Mouse (Mus musculus) lung, embryonic 14.5 days (tissue): ENCODE results near the gene Prkn. TPM values are rescaled to one million over a fixed set of nuclear protein-coding genes. Genes with fewer than 3 reads are reported as not detected.
A peak's percentile ranks its signal among the peaks of the same experiment; 100 is the strongest.

Source experiments
- ATAC-seq: fragments of 200-750 bp; cut with Nextera tagmentation; 2 replicates; pipeline ENCODE4 v1.8.0; 2017; ENCODE audit warnings: mild to moderate bottlenecking, moderate TSS enrichment, moderate library complexity; ENCODE audit not compliant: insufficient read depth
- DNase-seq: peaks from one replicate; pipeline ENCODE4 v3.0.0-alpha.2; 2015
- H3K27ac ChIP-seq: fragments of 300-500 bp; sonication (generic); 2 replicates; pipeline ENCODE4 v1.5.1; 2014; ENCODE audit warnings: low read depth, mild to moderate bottlenecking, moderate library complexity
- H3K27me3 ChIP-seq: fragments of 300-500 bp; sonication (generic); 2 replicates; pipeline ENCODE4 v1.6.1; 2014; ENCODE audit warnings: low read length, control low read depth; ENCODE audit not compliant: insufficient read depth
- H3K36me3 ChIP-seq: fragments of 300-500 bp; sonication (generic); 2 replicates; pipeline ENCODE4 v1.6.1; 2014; ENCODE audit warnings: control low read depth; ENCODE audit not compliant: insufficient read depth
- H3K4me1 ChIP-seq: fragments of 300-500 bp; sonication (generic); 2 replicates; pipeline ENCODE4 v1.6.1; 2014; ENCODE audit warnings: antibody characterized with exemption, control low read depth; ENCODE audit not compliant: insufficient read depth
- H3K4me2 ChIP-seq: fragments of 300-500 bp; sonication (generic); 2 replicates; pipeline ENCODE4 v1.6.1; 2014; ENCODE audit warnings: mild to moderate bottlenecking
- H3K4me3 ChIP-seq: fragments of 300-500 bp; sonication (generic); 2 replicates; pipeline ENCODE4 v1.5.1; 2014; ENCODE audit warnings: low read depth, low read length
- H3K9ac ChIP-seq: fragments of 300-500 bp; sonication (generic); 2 replicates; pipeline ENCODE4 v1.6.1; 2014
- H3K9me3 ChIP-seq: fragments of 300-500 bp; sonication (generic); 2 replicates; pipeline ENCODE4 v1.6.1; 2016; ENCODE audit warnings: low read depth, low read length, control low read depth
- CTCF ChIP-seq: IDR thresholded peaks from 2 replicates; pipeline ENCODE4 v1.5.1; 2016; ENCODE audit warnings: antibody characterized with exemption, low read depth
- WGBS: fragments of 180-500 bp; shearing (Covaris S2); extraction: QIAGEN DNeasy Blood & Tissue Kit; methylation state at CpG from one replicate; pipeline ENCODE4 v1.1.7; 2014; 5-methylcytosine and 5-hydroxymethylcytosine counted together
- polyA plus RNA-seq: library from polyadenylated mRNA; unstranded; fragments of >200 nt; fragmentation: Nextera tagmentation; extraction: Ambion mirVana; gene quantifications from 2 replicates; pipeline ENCODE4 v1.2.1, GENCODE M21; 2014

The Prkn gene
- polyA plus RNA-seq, 1 experiment from 2014 or later, result 1.0 TPM

- peak; percentile 15 for DNase-seq
These were observed 14.0 kb downstream of the Prkn start for GRCm38 (mm10) chr17:10854207-10854606.

DNA sequence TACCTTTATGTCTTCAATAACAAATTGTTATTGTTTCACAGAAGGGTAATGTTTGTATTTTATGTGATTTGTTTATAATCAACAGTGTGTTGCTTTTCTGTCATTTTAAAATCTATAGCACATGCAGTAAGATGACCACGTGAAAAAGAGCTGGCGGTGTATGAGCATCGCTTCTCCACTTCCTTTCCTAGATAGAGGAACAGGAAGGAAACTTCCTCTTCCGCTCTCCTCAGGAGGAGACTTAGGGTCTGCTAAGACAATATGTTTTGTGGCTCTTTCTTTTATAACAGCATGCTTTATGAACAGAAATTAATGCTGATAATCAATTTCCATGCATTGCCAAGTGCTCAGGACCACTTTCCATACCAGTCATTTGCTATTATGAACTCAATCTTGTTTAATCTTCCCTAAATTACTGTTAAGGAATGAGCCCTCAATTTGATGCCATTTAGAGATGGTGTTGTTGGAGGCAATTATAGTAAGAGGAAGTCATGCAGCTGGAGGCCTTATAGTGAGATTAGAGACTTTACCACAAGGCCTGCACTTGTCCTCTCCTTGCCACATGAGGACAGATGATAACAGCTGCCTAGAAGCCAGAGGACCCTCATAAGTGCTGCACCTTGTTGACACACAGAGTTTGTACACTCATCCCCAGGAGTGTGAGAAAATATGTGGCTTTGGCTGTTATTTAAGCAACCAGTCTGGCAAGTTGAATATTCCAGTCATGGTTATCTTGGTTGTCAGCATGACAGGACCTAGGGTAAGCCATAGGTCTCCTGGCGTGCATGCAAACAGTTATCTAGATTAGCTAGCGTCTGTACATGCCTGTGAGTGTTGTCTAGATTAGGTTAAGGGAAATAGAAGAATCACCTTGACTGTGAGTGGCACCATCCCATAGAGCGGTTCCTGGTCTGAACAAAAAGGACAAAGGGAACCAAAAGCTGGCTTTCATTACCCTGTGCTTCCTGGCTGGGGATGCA is 34.3 kb downstream of the Prkn start:
- Histone ChIP-seq H3K9me3 (no peaks in the 10 kb centered on the region), H3K4me2 (no peak overlapping the region), H3K27me3 (no peaks in the 10 kb centered on the region), H3K4me1 (no peaks in the 10 kb centered on the region), H3K27ac (no peak overlapping the region), H3K9ac (no peak overlapping the region), H3K36me3 (no peaks in the 10 kb centered on the region), H3K4me3 (no peak overlapping the region)
- no peak for DNase-seq
- ATAC-seq, result no peak
- 69% methylated on average over 7 of the region's 7 CpGs for WGBS
- TF ChIP-seq CTCF, result no peak

More at GRCm38 (mm10) chr17:10854207-10854606, 14.0 kb downstream of the Prkn start:
- H3K9me3 ChIP-seq, result no peaks in the 10 kb centered on the region
- no peak for TF ChIP-seq CTCF
- H3K4me3 ChIP-seq, result no peak overlapping the region
- no peak overlapping the region for H3K9ac ChIP-seq
- H3K4me2 ChIP-seq, result no peak overlapping the region
- H3K27ac ChIP-seq, result no peak overlapping the region
- H3K36me3 ChIP-seq, result no peaks in the 10 kb centered on the region
- ATAC-seq, result no peak
- H3K27me3 ChIP-seq, result no peaks in the 10 kb centered on the region
- 79% methylated on average over 3 of the region's 3 CpGs for WGBS
- H3K4me1 ChIP-seq, result no peaks in the 10 kb centered on the region

- ATAC-seq, result no peak
- no peaks in the 10 kb centered on the region for H3K27me3 ChIP-seq
- H3K4me2 ChIP-seq, result no peak overlapping the region
- DNase-seq, result no peak
- H3K4me1 ChIP-seq, result no peaks in the 10 kb centered on the region
- no peaks in the 10 kb centered on the region for H3K36me3 ChIP-seq
- no peak overlapping the region for H3K9ac ChIP-seq
- no peaks in the 10 kb centered on the region for H3K9me3 ChIP-seq
- no peak overlapping the region for H3K27ac ChIP-seq
- WGBS, result 61% methylated on average over 5 of the region's 5 CpGs
- H3K4me3 ChIP-seq, result no peak overlapping the region
- no peak for TF ChIP-seq CTCF
These were observed 38.8 kb downstream of the Prkn start for GRCm38 (mm10) chr17:10878986-10879385.

- Histone ChIP-seq H3K27ac (no peak overlapping the region), H3K9ac (no peak overlapping the region), H3K4me3 (no peak overlapping the region), H3K27me3 (no peaks in the 10 kb centered on the region), H3K9me3 (no peaks in the 10 kb centered on the region), H3K4me1 (no peaks in the 10 kb centered on the region), H3K36me3 (no peaks in the 10 kb centered on the region), H3K4me2 (no peak overlapping the region)
- ATAC-seq (no peak), DNase-seq (no peak)
- WGBS, result 70% methylated on average over 1 of the region's 1 CpGs
- TF ChIP-seq CTCF, result no peak
These were observed 42.1 kb downstream of the Prkn start for GRCm38 (mm10) chr17:10882260-10882659.

- H3K27me3 ChIP-seq, result no peaks in the 10 kb centered on the region
- TF ChIP-seq CTCF, result no peak
These were observed 47.7 kb downstream of the Prkn start for GRCm38 (mm10) chr17:10887924-10888323.

GRCm38 (mm10) chr17:10901686-10902228 is 61.6 kb downstream of the Prkn start:
- Histone ChIP-seq H3K27ac (no peak overlapping the region), H3K9me3 (no peaks in the 10 kb centered on the region), H3K36me3 (no peaks in the 10 kb centered on the region), H3K4me2 (no peak overlapping the region), H3K27me3 (no peaks in the 10 kb centered on the region), H3K4me3 (no peak overlapping the region), H3K9ac (no peak overlapping the region), H3K4me1 (no peaks in the 10 kb centered on the region)
- no peak for TF ChIP-seq CTCF
- DNase-seq, result no peak
- 82% methylated on average over 3 of the region's 3 CpGs for WGBS
- ATAC-seq, result no peak

More at GRCm38 (mm10) chr17:10887924-10888323, 47.7 kb downstream of the Prkn start:
- ATAC-seq (no peak), DNase-seq (no peak)
- Histone ChIP-seq H3K4me3 (no peak overlapping the region), H3K9ac (no peak overlapping the region), H3K4me2 (no peak overlapping the region), H3K27ac (no peak overlapping the region), H3K36me3 (no peaks in the 10 kb centered on the region), H3K4me1 (no peaks in the 10 kb centered on the region), H3K9me3 (no peaks in the 10 kb centered on the region)
- 38% methylated on average over 4 of the region's 4 CpGs for WGBS

- DNase-seq (no peak), ATAC-seq (no peak)
- H3K4me1 ChIP-seq, result no peaks in the 10 kb centered on the region
- H3K4me2 ChIP-seq, result no peak overlapping the region
- H3K36me3 ChIP-seq, result no peaks in the 10 kb centered on the region
- no peaks in the 10 kb centered on the region for H3K9me3 ChIP-seq
- H3K4me3 ChIP-seq, result no peak overlapping the region
- no peak overlapping the region for H3K9ac ChIP-seq
- no peak overlapping the region for H3K27ac ChIP-seq
- no peaks in the 10 kb centered on the region for H3K27me3 ChIP-seq
- no peak for TF ChIP-seq CTCF
These were observed 96.5 kb downstream of the Prkn start for GRCm38 (mm10) chr17:10936698-10937097.
